Mouse (Mus musculus): Measurements from ENCODE around the gene Dnajc12.
"Not testable (repeated sequence)": the region's sequence is repeated elsewhere in the genome, so short reads cannot be mapped to it uniquely, and the experiment has no call there.

Dnajc12 gene

GRCm38 (mm10) chr10:63382372-63383279 is at the start of gene Dnajc12:
TSS of gene Dnajc12 (plus strand) at chr10:63382443.
- peak; percentile 95 for DNase-seq (ENCODE audit: low read depth, low spot score)

- peak; percentile 8 for DNase-seq (ENCODE audit: low read depth, low spot score)
Measured at GRCm38 (mm10) chr10:63336901-63337300, 45.3 kb upstream of the Dnajc12 start.

- no peak for DNase-seq (ENCODE audit: low read depth, low spot score)
Measured at GRCm38 (mm10) chr10:63337326-63337725, 44.9 kb upstream of the Dnajc12 start.

GRCm38 (mm10) chr10:63337951-63338836 is 44.0 kb upstream of the Dnajc12 start:
- DNase-seq (ENCODE audit: low read depth, low spot score), result peak; percentile 52

GRCm38 (mm10) chr10:63338914-63339643 is 43.2 kb upstream of the Dnajc12 start:
- peak; percentile 84 for DNase-seq (ENCODE audit: low read depth, low spot score)

GRCm38 (mm10) chr10:63341351-63341750 is 40.9 kb upstream of the Dnajc12 start:
- no peak for DNase-seq (ENCODE audit: low read depth, low spot score)

GRCm38 (mm10) chr10:63344751-63345150 is 37.5 kb upstream of the Dnajc12 start:
- no peak for DNase-seq (ENCODE audit: low read depth, low spot score)

GRCm38 (mm10) chr10:63348291-63348690 is 34.0 kb upstream of the Dnajc12 start:
- no peak for DNase-seq (ENCODE audit: low read depth, low spot score)

- DNase-seq (ENCODE audit: low read depth, low spot score), result no peak
Measured at GRCm38 (mm10) chr10:63350666-63351065, 31.6 kb upstream of the Dnajc12 start.

- DNase-seq (ENCODE audit: low read depth, low spot score), result not testable (repeated sequence)
Measured at GRCm38 (mm10) chr10:63351099-63351498, 31.1 kb upstream of the Dnajc12 start.

GRCm38 (mm10) chr10:63352111-63352510 is 30.1 kb upstream of the Dnajc12 start:
- DNase-seq (ENCODE audit: low read depth, low spot score), result no peak

GRCm38 (mm10) chr10:63360502-63360901 is 21.7 kb upstream of the Dnajc12 start:
- no peak for DNase-seq (ENCODE audit: low read depth, low spot score)

- DNase-seq (ENCODE audit: low read depth, low spot score), result no peak
Measured at GRCm38 (mm10) chr10:63365918-63366455, 16.3 kb upstream of the Dnajc12 start.

GRCm38 (mm10) chr10:63367386-63367785 is 14.9 kb upstream of the Dnajc12 start:
- DNase-seq (ENCODE audit: low read depth, low spot score), result no peak

GRCm38 (mm10) chr10:63368041-63368440 is 14.2 kb upstream of the Dnajc12 start:
- no peak for DNase-seq (ENCODE audit: low read depth, low spot score)

- no peak for DNase-seq (ENCODE audit: low read depth, low spot score)
Measured at GRCm38 (mm10) chr10:63376303-63376702, 5.9 kb upstream of the Dnajc12 start.

- peak; percentile 80 for DNase-seq (ENCODE audit: low read depth, low spot score)
Measured at GRCm38 (mm10) chr10:63377468-63377867, 4.8 kb upstream of the Dnajc12 start.

GRCm38 (mm10) chr10:63378948-63379680 is 3.1 kb upstream of the Dnajc12 start:
- DNase-seq (ENCODE audit: low read depth, low spot score), result no peak

GRCm38 (mm10) chr10:63381498-63382280 is 554 bp upstream of the Dnajc12 start, which contains the start of gene Sirt1:
TSS of gene Sirt1 (minus strand) at chr10:63381704.
- no peak for DNase-seq (ENCODE audit: low read depth, low spot score)

GRCm38 (mm10) chr10:63385897-63386296 is 3.7 kb downstream of the Dnajc12 start:
- DNase-seq (ENCODE audit: low read depth, low spot score), result not testable (repeated sequence)

All from forelimb bud, embryonic 11.5 days (tissue).